Mouse (Mus musculus) stomach, postnatal 0 days (tissue): ENCODE data around the gene Ceacam15. TPM values are rescaled to one million over a fixed set of nuclear protein-coding genes. Genes with fewer than 3 reads are reported as not detected.

Experiments
- ATAC-seq: fragments of 200-750 bp; cut with Nextera tagmentation; 2 replicates; pipeline ENCODE4 v1.8.0; 2017; ENCODE audit not compliant: low FRiP score, low TSS enrichment
- DNase-seq: peaks from one replicate; pipeline ENCODE4 v3.0.0-alpha.2; 2016; ENCODE audit warnings: low spot score
- H3K27ac ChIP-seq: fragments of 300-500 bp; sonication (generic); replicated peaks from 2 replicates; pipeline ENCODE4 v1.5.1; 2014; ENCODE audit warnings: mild to moderate bottlenecking, control low read depth
- H3K27me3 ChIP-seq: fragments of 300-500 bp; sonication (generic); 2 replicates; pipeline ENCODE4 v1.6.1; 2014; ENCODE audit warnings: low read length; ENCODE audit not compliant: control insufficient read depth, insufficient read depth
- H3K36me3 ChIP-seq: fragments of 300-500 bp; sonication (generic); 2 replicates; pipeline ENCODE4 v1.6.1; 2014; ENCODE audit warnings: low read length, mixed read lengths; ENCODE audit not compliant: control insufficient read depth, insufficient read depth
- H3K4me1 ChIP-seq: fragments of 300-500 bp; sonication (generic); replicated peaks from 2 replicates; pipeline ENCODE4 v1.6.1; 2014; ENCODE audit warnings: antibody characterized with exemption; ENCODE audit not compliant: control insufficient read depth, insufficient read depth
- H3K4me2 ChIP-seq: fragments of 300-500 bp; sonication (generic); replicated peaks from 2 replicates; pipeline ENCODE4 v1.6.1; 2014; ENCODE audit warnings: low read depth, mild to moderate bottlenecking, control low read depth, moderate library complexity
- H3K4me3 ChIP-seq: fragments of 300-500 bp; sonication (generic); 2 replicates; pipeline ENCODE4 v1.5.1; 2014; ENCODE audit warnings: low read depth, low read length, control low read depth
- H3K9ac ChIP-seq: fragments of 300-500 bp; sonication (generic); 2 replicates; pipeline ENCODE4 v1.6.1; 2014; ENCODE audit warnings: mild to moderate bottlenecking, low read length, control low read depth, mixed read lengths
- H3K9me3 ChIP-seq: fragments of 300-500 bp; sonication (generic); 2 replicates; pipeline ENCODE4 v1.6.1; 2016; ENCODE audit warnings: low read length; ENCODE audit not compliant: control insufficient read depth
- CTCF ChIP-seq: IDR thresholded peaks from 2 replicates; pipeline ENCODE4 v1.5.1; 2016; ENCODE audit warnings: antibody characterized with exemption, low read depth, mild to moderate bottlenecking, moderate library complexity
- EP300 ChIP-seq: optimal IDR thresholded peaks from 2 replicates; pipeline ENCODE3; 2016; ENCODE audit warnings: antibody characterized with exemption
- WGBS: fragments of 180-500 bp; shearing (Covaris S2); extraction: QIAGEN DNeasy Blood & Tissue Kit; methylation state at CpG from one replicate; pipeline ENCODE4 v1.1.7; 2014; 5-methylcytosine and 5-hydroxymethylcytosine counted together
- polyA plus RNA-seq: library from polyadenylated mRNA; unstranded; fragments of >200 nt; fragmentation: Nextera tagmentation; extraction: Ambion mirVana; gene quantifications from 2 replicates; pipeline ENCODE4 v1.2.1, GENCODE M21; 2015

The Ceacam15 gene
- polyA plus RNA-seq, 1 experiment from 2014 or later = not detected

DNA sequence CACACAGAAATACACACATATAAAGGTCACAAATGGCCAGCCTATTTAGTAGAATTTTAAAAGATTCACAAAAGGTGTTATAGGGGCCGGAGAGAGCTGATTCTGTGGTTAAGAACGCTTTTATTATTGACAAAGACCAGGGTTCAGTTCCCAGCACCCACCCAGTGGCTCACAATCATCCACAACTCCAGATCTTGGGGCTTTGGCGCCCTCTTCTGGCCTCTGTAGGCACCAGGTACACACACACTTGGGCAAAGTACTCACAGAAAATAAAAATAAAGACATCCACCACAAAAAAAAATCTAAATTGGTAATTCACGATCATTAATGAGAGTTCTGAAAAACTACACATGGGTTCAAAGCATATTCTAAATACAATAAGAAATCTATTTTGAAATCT is 43.6 kb downstream of the Ceacam15 start:
- 63% methylated on average over 4 of the region's 4 CpGs for WGBS
- no peak overlapping the region for H3K9ac ChIP-seq

DNA sequence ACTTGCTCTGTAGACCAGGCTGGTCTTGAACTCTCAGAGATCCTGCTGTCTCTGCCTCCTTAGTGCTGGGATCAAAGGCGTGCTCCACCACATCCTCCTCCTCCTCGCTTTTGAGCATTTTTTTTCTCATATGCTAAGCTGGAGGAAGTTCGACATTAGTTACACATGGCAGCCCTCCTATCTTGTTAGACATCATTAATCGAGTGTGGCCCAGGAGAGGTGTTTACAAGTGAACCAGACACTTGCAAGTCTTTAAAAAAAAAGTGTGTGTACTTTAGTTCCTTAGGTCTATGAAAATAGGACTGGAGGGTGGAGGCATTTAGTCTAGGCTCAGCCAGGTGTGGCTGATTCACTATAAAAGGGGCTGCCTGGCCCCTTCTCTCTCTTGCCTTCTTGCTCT is 44.5 kb downstream of the Ceacam15 start:
- H3K27me3 ChIP-seq = no peaks in the 10 kb centered on the region
- ATAC-seq (no peak), DNase-seq (no peak)
- H3K4me1 ChIP-seq = no peaks in the 10 kb centered on the region
- H3K9ac ChIP-seq = no peak overlapping the region
- no peak overlapping the region for H3K4me3 ChIP-seq
- TF ChIP-seq CTCF (no peak), EP300 (no peak)
- no peaks in the 10 kb centered on the region for H3K9me3 ChIP-seq
- no peak overlapping the region for H3K27ac ChIP-seq
- no peak overlapping the region for H3K4me2 ChIP-seq
- 42% methylated on average over 4 of the region's 4 CpGs for WGBS
- H3K36me3 ChIP-seq = no peaks in the 10 kb centered on the region

More for the DNA sequence above, 43.6 kb downstream of the Ceacam15 start:
- no peak overlapping the region for H3K4me3 ChIP-seq
- H3K27me3 ChIP-seq = no peaks in the 10 kb centered on the region
- H3K4me2 ChIP-seq = no peak overlapping the region
- no peak for TF ChIP-seq EP300
- TF ChIP-seq CTCF = peak; percentile 16; the same call in 1 of the 2 replicates
- no peaks in the 10 kb centered on the region for H3K36me3 ChIP-seq
- H3K27ac ChIP-seq = no peak overlapping the region
- H3K4me1 ChIP-seq = no peaks in the 10 kb centered on the region
- DNase-seq = no peak
- H3K9me3 ChIP-seq = no peaks in the 10 kb centered on the region
- ATAC-seq = no peak

DNA sequence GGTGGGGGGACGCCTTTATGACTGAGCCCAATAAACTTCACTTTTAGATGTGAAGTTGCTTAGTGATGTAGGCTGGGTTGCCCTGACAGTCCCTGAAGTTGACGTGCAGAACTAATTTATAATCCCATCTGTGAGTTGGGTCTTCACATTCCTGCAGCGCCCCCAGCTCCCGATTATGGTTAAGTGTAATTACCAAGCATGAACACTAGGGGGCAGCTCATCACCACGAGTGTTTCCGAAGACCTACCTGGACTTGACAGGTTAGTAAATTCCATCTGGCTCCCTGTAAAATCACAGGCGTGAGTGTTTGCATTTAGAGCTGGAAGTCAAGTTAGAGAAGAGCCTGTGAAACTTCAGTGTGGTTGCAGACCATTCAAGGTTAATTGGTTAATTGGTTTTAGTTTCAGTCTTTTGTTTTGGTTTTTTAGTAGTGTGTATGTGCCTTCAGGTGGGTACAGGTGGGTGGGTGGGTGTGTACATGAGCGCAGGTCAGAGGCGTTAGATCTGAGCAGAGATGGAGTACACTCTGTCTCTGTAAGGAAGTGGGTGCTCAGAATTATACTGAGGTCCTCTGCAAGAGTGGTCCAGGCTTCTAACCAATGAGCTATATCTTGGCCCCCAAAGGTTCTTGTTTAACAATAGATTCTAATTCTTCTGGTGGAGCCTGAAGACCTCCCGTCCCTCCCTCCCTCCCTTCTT is 45.8 kb downstream of the Ceacam15 start:
- H3K9me3 ChIP-seq = no peaks in the 10 kb centered on the region
- 18% methylated on average over 10 of the region's 10 CpGs for WGBS
- DNase-seq (peak; percentile 57), ATAC-seq (no peak)
- TF ChIP-seq EP300 (no peak), CTCF (peak; percentile 91)
- H3K36me3 ChIP-seq = no peaks in the 10 kb centered on the region
- no peak overlapping the region for H3K4me3 ChIP-seq
- no peaks in the 10 kb centered on the region for H3K4me1 ChIP-seq
- H3K27ac ChIP-seq = no peak overlapping the region
- H3K4me2 ChIP-seq = no peak overlapping the region
- H3K9ac ChIP-seq = no peak overlapping the region
- no peaks in the 10 kb centered on the region for H3K27me3 ChIP-seq

DNA sequence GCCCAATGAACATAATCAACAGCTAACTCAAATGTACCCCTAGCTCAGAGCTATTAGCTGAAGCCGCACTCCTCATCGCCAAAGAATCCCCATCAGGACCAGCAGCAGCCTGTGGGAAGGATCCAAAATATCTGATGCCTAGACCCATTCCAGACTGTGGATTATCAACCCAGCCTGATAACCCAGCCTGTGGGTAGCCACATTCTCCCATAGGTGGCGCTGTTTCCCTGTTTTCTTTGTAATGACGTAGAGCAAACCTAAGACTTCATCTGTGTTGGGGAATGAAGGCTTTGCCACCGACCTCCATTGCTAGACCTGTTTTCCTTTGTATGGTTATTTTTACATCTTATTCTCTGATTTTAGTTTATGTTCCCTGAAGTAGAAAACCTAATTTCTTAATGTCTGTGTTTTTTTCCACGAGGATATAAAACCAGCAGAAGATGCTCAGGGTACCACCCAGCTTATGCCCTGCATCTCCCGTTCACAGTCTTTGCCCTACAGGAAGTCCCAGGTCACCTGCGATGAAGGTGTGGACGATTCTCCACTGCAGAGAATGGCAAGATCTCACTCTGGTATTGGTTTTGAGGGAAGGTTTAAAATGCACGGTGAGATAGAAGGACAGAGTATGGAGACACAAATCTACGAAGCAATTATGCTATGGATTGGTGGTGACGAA is 47.3 kb downstream of the Ceacam15 start:
- DNase-seq = peak; percentile 66
- Histone ChIP-seq H3K27me3 (no peaks in the 10 kb centered on the region), H3K9me3 (no peaks in the 10 kb centered on the region), H3K4me2 (no peak overlapping the region), H3K4me3 (no peak overlapping the region), H3K9ac (no peak overlapping the region), H3K36me3 (no peaks in the 10 kb centered on the region), H3K27ac (no peak overlapping the region), H3K4me1 (no peaks in the 10 kb centered on the region)
- TF ChIP-seq EP300 (no peak), CTCF (peak; percentile 96)
- 35% methylated on average over 12 of the region's 12 CpGs for WGBS
- peak; percentile 69 for ATAC-seq

DNA sequence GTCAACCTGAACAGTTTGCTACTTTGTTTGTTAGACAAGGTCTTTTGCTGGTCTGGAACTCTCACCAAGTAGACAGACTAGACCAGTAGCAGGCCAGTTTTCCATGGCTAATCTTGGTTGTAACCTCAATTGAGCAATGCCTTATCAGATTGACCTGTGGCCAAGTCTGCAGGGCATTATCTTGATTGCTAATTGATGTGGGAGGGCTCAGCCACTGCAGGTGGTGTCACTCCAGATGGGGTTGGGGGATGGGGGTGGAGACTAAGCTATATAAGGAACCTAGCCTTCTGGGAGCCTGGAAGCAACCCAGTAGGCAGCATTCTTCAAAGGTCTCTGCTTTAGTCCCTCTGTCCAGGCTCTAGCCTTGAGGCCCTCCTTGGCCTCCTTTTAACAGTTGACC is 51.8 kb downstream of the Ceacam15 start:
- H3K27ac ChIP-seq = no peak overlapping the region
- no peak overlapping the region for H3K9ac ChIP-seq
- H3K36me3 ChIP-seq = no peaks in the 10 kb centered on the region
- no peaks in the 10 kb centered on the region for H3K4me1 ChIP-seq
- no peaks in the 10 kb centered on the region for H3K9me3 ChIP-seq
- DNase-seq (no peak), ATAC-seq (no peak)
- TF ChIP-seq CTCF = no peak
- no peak for TF ChIP-seq EP300
- no peaks in the 10 kb centered on the region for H3K27me3 ChIP-seq
- no peak overlapping the region for H3K4me2 ChIP-seq
- no peak overlapping the region for H3K4me3 ChIP-seq

DNA sequence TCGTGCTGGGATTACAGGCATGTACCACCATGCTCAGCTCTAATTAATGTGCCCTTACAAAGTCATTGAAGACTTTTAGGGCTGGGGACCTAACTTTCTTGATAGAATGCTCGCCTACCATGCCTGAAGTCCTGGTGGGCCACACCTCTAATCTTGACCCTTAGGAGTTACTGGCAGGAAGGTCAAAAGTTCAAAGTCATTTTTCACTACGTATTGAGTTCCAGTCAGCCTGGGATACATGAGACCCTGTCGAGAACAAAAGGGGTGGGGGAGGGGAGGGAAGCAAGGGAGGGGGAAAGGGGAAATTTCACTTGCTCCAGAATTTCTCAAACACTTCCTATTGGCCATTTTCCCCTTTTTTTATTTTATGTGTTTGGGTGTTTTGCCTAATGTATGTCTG is 52.4 kb downstream of the Ceacam15 start:
- Histone ChIP-seq H3K9ac (no peak overlapping the region), H3K4me2 (no peak overlapping the region), H3K27me3 (no peaks in the 10 kb centered on the region), H3K9me3 (no peaks in the 10 kb centered on the region), H3K4me1 (no peaks in the 10 kb centered on the region), H3K4me3 (no peak overlapping the region), H3K36me3 (no peaks in the 10 kb centered on the region), H3K27ac (no peak overlapping the region)
- WGBS = 40% methylated on average over 4 of the region's 4 CpGs
- no peak for ATAC-seq
- no peak for DNase-seq
- TF ChIP-seq EP300 = no peak
- no peak for TF ChIP-seq CTCF

Other genes starting within 250 kb of the Ceacam15 start
- 71.5 and 75.0 TPM in 2 replicates for gene Tmem160, start 222.9 kb downstream of the Ceacam15 start, polyA plus RNA-seq
- 0.10 and 0.18 TPM in 2 replicates for gene Npas1, start 198.0 kb downstream of the Ceacam15 start, polyA plus RNA-seq
- 3.8 and 4.1 TPM in 2 replicates for gene Arhgap35, start 60.7 kb downstream of the Ceacam15 start, polyA plus RNA-seq
- not detected in 2 replicates for gene Ceacam9, start 46.2 kb upstream of the Ceacam15 start, polyA plus RNA-seq
- 225 and 229 TPM in 2 replicates for gene Ap2s1, start 62.7 kb upstream of the Ceacam15 start, polyA plus RNA-seq
- 48.6 and 53.5 TPM in 2 replicates for gene Slc1a5, start 105.6 kb upstream of the Ceacam15 start, polyA plus RNA-seq
- gene Strn4, start 140.2 kb upstream of the Ceacam15 start, polyA plus RNA-seq = 45.1 and 45.2 TPM in 2 replicates
- 14.2 and 14.5 TPM in 2 replicates for gene Fkrp, start 141.0 kb upstream of the Ceacam15 start, polyA plus RNA-seq
- 7.5 and 8.8 TPM in 2 replicates for gene Prkd2, start 167.2 kb upstream of the Ceacam15 start, polyA plus RNA-seq
- gene Dact3, start 199.6 kb upstream of the Ceacam15 start, polyA plus RNA-seq = 3.5 and 5.1 TPM in 2 replicates
- gene Gng8, start 216.1 kb upstream of the Ceacam15 start, polyA plus RNA-seq = 7.3 and 7.4 TPM in 2 replicates
- 1.5 and 1.6 TPM in 2 replicates for gene Ptgir, start 230.8 kb upstream of the Ceacam15 start, polyA plus RNA-seq
- 49.1 and 58.7 TPM in 2 replicates for gene Calm3, start 248.4 kb upstream of the Ceacam15 start, polyA plus RNA-seq